Comparison of ENCODE assay signal across 8 mouse cellular contexts in the genomic region with DNA sequence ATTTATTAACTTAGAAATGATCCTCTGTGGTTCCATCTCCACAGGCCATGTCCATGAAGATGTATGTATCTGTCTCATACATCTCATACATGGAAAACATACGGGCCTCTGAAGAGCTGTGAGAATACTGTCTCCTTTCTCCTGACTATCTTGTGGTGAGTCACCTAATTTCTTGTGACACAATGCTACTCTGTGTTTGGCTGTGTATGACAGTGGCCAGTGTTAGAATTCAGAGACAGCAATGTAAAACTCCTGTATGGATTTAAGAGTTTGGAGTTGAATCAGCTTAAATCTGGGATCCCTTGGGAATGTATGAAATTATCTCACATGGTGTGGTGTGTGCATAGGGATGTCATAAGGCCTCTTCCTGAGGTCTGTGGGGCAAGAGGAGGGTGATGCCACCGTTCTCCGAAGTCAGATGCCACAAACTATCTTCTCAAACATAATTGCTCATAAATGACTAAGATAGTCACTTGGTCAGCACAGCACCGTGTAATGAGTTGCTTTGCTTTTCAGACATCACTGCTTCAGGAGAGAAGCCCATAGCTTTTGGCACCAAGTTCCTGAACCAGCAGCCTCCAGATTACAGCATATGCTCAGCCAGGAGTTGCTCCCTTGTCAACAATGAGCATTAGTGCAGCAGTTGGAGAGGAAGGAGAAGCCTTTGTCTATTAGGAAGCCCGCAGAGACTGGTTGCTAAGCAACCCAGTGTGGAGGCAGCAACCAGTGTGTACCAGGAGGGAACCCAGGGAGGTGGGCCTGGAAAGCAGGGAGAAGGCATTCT.
DNase-seq lines count a peak whose midpoint lies in the region; ATAC-seq lines count a peak whose summit lies in the region.
"Had no signal": no experiment of that assay in that cellular context is flagged by ENCODE, and none has a peak within 500 bp of the region (broad histone marks: within the 10 kb centered on the region; RNA-seq: fewer than 3 reads in every experiment).

No protein-coding gene starts in this region.

- H3K9me3 ChIP-seq in forebrain, embryonic 13.5 days (replicated peaks), result no peaks in the 10 kb centered on the region
- H3K9me3 ChIP-seq in neural tube, embryonic 15.5 days (replicated peaks), result no peaks in the 10 kb centered on the region

- no peaks in the 10 kb centered on the region for H3K27me3 ChIP-seq in forebrain, embryonic 13.5 days
- H3K27me3 ChIP-seq in neural tube, embryonic 15.5 days (replicated peaks), result no peaks in the 10 kb centered on the region

- H3K4me3 ChIP-seq in forebrain, embryonic 13.5 days, result no peak overlapping the region
- H3K4me3 ChIP-seq in neural tube, embryonic 15.5 days (replicated peaks), result no peak overlapping the region

- 0 out of 2 replicates have a peak overlapping the region, but pooled peaks have one; percentile 21 for H3K4me2 ChIP-seq in forebrain, embryonic 13.5 days
- H3K4me2 ChIP-seq in neural tube, embryonic 15.5 days, result no peak overlapping the region

- peak; percentile 77 for DNase-seq in brain, embryonic 18.5 days (ENCODE audit: low read depth, low spot score)
- DNase-seq in layer of hippocampus, postnatal 25 days (ENCODE audit: extremely low spot score in 1 of 2, low spot score in 1 of 2), result peak; percentile 15 to 36
- DNase-seq in urinary bladder, postnatal 4 days (ENCODE audit: low spot score in 2 of 2), result no peak
- DNase-seq in kidney, adult 11 months, result no peak

- no peak overlapping the region for H3K9ac ChIP-seq in forebrain, embryonic 13.5 days
- H3K9ac ChIP-seq in neural tube, embryonic 15.5 days (replicated peaks), result no peak overlapping the region

- H3K4me1 ChIP-seq in forebrain, embryonic 13.5 days, result peaks cover 22% of the 10 kb centered on the region
- H3K4me1 ChIP-seq in neural tube, embryonic 15.5 days, result peaks cover 23% of the 10 kb centered on the region

- H3K36me3 ChIP-seq in forebrain, embryonic 13.5 days (ENCODE audit: poor library complexity, severe bottlenecking), result no peaks in the 10 kb centered on the region
- H3K36me3 ChIP-seq in neural tube, embryonic 15.5 days, result no peaks in the 10 kb centered on the region

- WGBS in forebrain, embryonic 13.5 days, result 27% methylated on average over 5 of the region's 5 CpGs
- 28% methylated on average over 5 of the region's 5 CpGs for WGBS in neural tube, embryonic 15.5 days

- H3K27ac ChIP-seq in forebrain, embryonic 13.5 days, result peak overlapping the region; percentile 82
- peak overlapping the region; percentile 77 for H3K27ac ChIP-seq in neural tube, embryonic 15.5 days (replicated peaks)
- H3K27ac ChIP-seq: kidney, postnatal 0 days had no signal

- ATAC-seq in forebrain, embryonic 13.5 days, result peak; percentile 98
- ATAC-seq in neural tube, embryonic 15.5 days (ENCODE audit: low FRiP score), result peak; percentile 98
- no peak for ATAC-seq in monocyte, adult 5-6 weeks (replicated peaks; ENCODE audit: insufficient number of reproducible peaks, low FRiP score, low TSS enrichment, poor library complexity, severe bottlenecking)

Comparison
In these comparisons a context has a peak if more than half of its experiments do, and no peak if none do; other contexts are left out.
1. DNase-seq: peak in brain, embryonic 18.5 days (single experiment) and layer of hippocampus, postnatal 25 days (2 of 2); none in urinary bladder, postnatal 4 days (0 of 2) and kidney, adult 11 months (single experiment).